Mouse (Mus musculus): Measurements from ENCODE around the gene Ube2d2b. TPM values are rescaled to one million over a fixed set of nuclear protein-coding genes. Genes with fewer than 3 reads are reported as not detected.

Gene Ube2d2b
- not detected for total RNA-seq (2023)

DNA sequence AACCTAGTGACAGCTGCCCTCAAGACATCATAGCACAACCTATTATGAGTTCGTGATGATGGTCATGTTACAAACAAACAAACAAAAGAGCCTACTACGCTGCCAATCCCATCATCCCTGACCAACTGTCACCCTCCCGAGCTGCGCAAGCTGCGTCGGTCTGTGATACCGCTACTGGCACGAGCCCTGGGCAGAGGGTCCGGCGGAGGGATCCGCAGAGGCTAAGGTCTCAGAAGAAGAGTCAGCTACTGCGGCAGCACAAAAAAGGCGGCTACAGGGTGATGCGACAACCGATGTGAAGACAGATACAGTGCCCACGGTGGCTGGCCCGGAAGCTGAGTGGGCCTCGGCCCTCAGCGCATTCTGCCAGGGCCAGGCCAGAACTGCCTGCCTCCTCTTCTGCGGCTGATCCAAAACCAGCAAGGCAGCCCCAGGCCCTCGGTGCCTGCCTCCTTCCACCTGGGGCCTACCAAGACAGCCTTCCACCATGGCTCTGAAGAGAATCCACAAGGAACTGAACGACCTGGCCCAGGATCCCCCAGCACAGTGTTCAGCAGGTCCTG lies at the start of gene Ube2d2b:
Gene Ube2d2b, plus strand, starts transcription at position 102 of the 563 bp plus-strand sequence.

DNA sequence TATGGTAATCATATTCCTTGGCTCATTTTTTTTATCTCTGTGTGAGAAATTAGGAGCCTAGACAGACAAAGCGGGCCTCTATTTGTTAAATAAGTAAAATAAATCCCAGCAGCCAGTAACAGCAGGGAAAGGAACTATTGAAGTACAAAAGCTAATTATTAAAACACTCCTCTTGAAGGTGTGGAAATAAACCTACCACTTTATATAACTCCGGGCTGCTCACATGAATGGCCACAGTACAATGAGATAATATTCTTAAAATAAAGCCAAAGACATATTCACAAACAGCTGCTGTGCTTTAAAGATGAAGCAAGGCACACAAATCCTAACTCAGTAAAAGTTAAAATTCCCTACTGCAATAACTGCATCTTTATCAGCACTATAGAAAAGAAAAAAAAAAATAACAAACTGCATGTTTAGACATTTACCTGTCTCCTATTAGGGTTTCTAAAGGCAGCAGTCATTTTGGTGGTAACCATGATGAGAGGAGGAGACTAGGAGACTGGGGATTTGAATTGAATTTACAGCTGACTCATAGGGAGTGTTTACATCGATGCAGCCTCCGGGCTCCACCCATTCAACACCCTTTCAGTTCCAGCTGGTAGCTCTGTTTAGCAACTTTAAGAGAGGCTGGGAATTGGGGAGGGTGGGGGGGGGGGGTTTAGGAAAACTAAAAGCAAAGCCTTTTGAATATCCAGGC lies 44.8 kb downstream of the Ube2d2b start, which contains the start of gene Evi5:
Gene Evi5, minus strand, starts transcription at position 547 of the 700 bp plus-strand sequence.

Other genes with a start within 250 kb of the Ube2d2b start
- 1 to 10 TPM; 5.9 to 6.9 TPM for gene Rpap2, start 232.7 kb upstream of the Ube2d2b start, total RNA-seq (2023)
- gene Glmn, start 232.2 kb upstream of the Ube2d2b start, total RNA-seq (2023), result 1 to 10 TPM; 2.3 to 4.0 TPM
- 10 to 100 TPM; 24.6 to 27.7 TPM for gene Gfi1, start 104.1 kb upstream of the Ube2d2b start, total RNA-seq (2023)
- gene Evi5, start 45.0 kb downstream of the Ube2d2b start, total RNA-seq (2023), result 10 to 100 TPM; 44.1 to 44.2 TPM
- 10 to 100 TPM; 34.9 to 36.8 TPM for gene Rpl5, start 70.4 kb downstream of the Ube2d2b start, total RNA-seq (2023)
- 10 to 100 TPM; 24.7 to 30.7 TPM for gene Fam69a, start 157.0 kb downstream of the Ube2d2b start, total RNA-seq (2023)
- 10 to 100 TPM; 31.6 to 32.5 TPM for gene Mtf2, start 235.6 kb downstream of the Ube2d2b start, total RNA-seq (2023)

All from neutrophil, adult 83 days (primary cell).